Mouse (Mus musculus) kidney, postnatal 36 days (tissue): ENCODE data around the gene Fbxl18.
"Not testable (repeated sequence)": the region's sequence is repeated elsewhere in the genome, so short reads cannot be mapped to it uniquely, and the experiment has no call there.

Source experiments
- DNase-seq, 2 experiments: peaks; one replicate each; pipeline ENCODE4 v3.0.0; 2021 to 2022; ENCODE audit warnings: mixed read lengths in 2 of 2

Gene Fbxl18

GRCm38 (mm10) chr5:142869463-142869862 lies 25.8 kb downstream of the Fbxl18 start:
- no peak for DNase-seq

DNA sequence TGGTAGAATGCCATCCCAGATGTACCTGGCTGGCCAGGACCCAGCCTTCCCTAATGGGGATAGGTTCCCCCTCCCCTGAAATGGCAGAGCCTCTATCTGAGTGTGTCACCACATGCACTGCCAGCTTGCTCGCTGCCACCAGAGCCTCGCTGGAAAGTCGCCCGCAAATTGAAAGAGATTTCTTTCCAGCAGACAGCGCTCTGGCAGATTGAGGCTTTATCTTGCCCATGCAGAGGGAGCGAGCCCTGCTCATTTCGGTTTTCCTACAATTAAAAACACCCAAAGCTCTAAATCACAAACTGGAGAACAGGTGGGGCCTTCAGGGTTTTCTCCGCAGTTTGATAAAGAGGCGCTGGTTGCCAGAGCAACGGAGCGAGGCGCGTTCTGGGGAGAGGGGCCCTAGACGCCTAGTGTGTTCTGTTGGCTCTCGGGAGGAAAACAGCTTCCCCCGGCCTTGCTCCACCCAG lies 37.4 kb downstream of the Fbxl18 start:
- DNase-seq: no peak

GRCm38 (mm10) chr5:142856408-142856807 lies 38.8 kb downstream of the Fbxl18 start:
- DNase-seq: no peak

DNA sequence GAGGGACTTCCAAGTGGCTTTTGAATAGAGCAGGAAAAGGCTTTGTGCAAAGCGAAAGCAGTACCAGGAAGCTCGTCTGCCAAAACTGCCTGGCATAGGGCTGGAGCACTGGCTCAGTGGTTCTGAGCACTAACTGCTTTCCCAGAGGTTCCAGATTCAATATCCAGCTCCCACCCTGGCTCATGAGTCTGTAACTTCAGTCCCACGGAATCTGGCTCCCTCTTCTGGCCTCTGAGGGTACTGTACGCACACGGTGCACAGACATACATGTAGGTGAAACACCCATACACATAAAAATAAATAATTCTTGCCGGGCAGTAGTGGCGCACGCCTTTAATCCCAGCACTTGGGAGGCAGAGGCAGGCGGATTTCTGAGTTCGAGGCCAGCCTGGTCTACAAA lies 40.3 kb downstream of the Fbxl18 start:
- peak; percentile 35 to 72 for DNase-seq

GRCm38 (mm10) chr5:142853585-142853984 lies 41.6 kb downstream of the Fbxl18 start:
- DNase-seq: no peak

DNA sequence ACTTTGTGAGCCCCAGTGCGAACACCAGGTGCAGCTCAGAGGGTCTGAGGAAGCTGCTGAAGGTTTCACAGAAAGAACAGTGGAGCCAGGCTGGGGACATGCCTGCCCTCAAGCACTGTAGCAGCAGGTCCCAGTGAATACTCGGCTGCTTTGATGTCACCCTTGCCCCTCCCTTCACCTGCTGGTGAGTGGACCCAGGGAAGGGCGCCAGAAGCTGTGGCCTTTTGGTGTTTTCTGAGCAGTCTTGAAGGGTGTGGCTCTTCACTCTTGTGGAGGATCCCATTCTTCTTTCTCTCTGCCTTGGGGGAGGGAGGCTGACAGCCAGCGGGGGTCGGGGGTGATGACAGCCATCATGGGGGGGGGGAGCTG lies 43.6 kb downstream of the Fbxl18 start:
- no peak for DNase-seq

GRCm38 (mm10) chr5:142850916-142851680 lies 44.1 kb downstream of the Fbxl18 start:
- peak; percentile 21 to 42 for DNase-seq

DNA sequence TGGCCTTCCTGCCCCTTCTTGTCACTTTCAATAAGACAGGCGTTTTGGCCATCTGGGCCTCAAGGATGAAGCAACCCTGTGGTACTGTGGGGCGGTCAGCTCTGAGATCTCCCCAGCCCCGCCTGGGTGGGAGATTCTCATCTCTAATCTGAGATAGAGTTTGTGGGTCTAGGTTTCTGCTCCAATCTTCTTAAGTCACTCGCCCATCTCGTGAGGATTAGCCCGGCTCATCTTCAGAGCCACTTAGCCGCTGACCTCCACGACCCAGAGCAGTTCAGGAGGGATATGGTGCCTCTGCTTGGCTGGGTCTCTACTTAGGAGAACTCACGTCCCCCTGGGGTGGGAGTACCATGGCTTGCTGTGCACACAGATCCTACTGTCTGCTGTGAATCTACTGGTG lies 44.7 kb downstream of the Fbxl18 start:
- no peak for DNase-seq

DNA sequence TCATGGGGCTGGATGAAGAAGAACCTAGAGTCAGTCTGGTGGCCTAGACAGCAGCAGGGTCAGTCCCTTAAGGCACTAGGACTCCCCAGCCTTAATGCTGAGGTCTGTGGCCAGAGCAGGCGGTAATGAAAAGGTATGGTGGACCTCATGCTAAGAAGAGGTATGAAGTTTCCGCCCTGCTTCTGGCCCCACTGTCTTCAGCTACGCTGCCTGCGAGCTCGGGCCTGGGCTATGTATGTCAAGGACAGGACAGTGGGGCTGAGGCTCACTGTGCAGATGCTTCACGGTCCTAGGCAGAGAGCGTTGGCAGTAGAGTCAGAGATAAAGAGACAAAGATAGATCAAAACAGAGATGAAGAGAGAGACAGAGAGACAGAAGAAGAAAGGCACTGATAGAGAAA lies 46.3 kb downstream of the Fbxl18 start:
- DNase-seq: no peak

DNA sequence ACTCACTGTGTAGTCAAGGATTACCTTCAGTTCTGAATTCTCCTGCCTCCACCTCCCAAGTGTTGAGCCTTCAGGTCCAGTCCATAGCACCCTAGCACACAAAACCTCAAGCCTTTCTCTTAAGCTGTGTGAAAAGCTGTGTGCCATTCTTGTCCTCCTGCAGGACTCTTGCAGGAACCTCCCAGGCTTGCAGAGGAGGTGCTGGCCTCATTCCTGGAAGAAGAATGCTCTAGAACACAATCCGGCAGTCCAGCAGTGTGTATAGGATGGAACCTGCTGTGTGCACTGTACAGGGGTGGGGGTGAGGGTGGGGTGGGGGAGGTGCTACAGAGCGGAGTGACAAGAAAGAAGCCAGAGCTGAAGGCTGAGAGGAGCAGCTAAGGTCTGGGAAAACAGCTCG lies 47.1 kb downstream of the Fbxl18 start:
- no peak for DNase-seq

DNA sequence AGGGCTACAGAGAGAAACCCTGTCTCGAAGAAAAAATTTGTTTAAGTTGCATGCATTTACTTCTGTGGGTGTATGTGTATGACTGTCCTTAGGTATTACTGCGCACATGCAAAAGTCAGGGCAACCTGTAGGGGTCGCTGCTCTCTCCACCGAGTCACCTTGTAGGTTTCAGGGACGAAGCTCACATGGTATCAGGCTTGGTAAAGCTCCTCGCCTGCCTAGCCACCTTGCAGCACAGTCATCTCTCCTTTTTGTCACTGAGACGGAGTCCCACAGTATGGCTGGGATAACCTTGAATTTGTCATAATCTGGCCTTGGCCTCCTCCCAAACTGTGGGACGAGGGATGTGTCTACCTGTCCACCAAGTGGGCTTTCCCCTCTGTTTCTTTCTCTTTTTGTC lies 50.8 kb downstream of the Fbxl18 start:
- DNase-seq: peak in 1 of 2 experiments; percentile 63

GRCm38 (mm10) chr5:142842137-142842642 lies 53.0 kb downstream of the Fbxl18 start:
- DNase-seq: peak; percentile 17 to 71

- peak in 1 of 2 experiments; percentile 11 for DNase-seq
Observed at GRCm38 (mm10) chr5:142841372-142842136, 53.7 kb downstream of the Fbxl18 start.

GRCm38 (mm10) chr5:142837427-142837826 lies 57.8 kb downstream of the Fbxl18 start:
- DNase-seq: not testable (repeated sequence)

DNA sequence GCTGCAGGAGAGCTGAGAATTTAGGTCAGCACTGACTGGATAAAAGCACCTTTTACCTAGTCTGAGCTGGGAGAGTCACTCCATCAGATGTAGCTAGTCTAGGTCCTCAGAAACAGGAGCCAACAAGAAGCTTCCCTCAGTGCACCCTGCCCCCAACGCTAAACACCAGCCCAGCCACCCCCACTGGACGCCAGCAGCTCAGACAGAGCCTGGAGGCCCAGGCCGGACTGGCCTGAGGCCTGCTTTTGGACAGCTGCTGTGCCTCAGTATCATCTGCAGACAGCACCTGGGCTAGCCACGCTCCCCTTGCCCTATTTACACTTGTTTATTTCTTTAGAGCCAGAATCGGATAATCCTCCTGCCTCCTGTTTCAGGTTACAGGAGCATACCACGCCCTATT lies 58.3 kb downstream of the Fbxl18 start:
- DNase-seq: no peak

DNA sequence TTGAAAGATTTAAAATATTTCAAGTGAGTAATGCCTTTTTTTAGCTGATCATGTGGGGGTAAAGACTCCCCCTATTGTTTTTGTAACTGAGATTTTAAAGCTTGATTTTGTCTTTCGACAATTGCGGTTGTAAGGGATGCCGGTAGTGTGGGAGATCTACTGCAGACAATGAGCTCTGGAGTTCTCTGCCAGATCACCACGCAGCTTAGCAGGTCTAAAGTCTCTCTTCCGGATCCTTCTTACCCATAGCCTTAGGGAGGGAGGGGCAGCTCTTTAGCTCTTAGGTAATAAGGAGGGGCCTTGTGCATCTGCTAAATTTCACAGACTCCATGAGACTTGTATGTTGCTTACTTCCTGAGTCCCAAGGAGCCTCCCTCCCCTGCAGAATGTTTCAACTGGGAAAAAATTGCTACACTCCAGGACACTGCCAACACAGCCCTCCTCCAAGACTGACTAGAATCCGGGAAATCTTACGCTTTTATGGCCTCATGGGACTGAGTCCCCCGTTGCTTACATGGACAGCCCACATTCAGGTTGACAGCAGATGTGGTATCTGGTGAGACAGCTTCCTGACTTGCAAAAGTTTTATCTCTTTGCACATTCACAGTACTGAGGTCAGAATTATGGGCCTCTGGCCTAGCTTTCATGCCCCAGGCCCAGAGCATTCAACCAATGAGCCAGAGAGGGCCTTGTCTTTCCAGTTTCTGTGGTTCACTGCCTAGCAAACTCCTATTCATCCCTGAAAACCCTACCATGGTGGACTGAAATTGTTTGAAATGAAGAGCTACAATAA lies 61.4 kb downstream of the Fbxl18 start:
- DNase-seq: no peak

GRCm38 (mm10) chr5:142826131-142826530 lies 69.1 kb downstream of the Fbxl18 start:
- DNase-seq: peak in 1 of 2 experiments; percentile 42

DNA sequence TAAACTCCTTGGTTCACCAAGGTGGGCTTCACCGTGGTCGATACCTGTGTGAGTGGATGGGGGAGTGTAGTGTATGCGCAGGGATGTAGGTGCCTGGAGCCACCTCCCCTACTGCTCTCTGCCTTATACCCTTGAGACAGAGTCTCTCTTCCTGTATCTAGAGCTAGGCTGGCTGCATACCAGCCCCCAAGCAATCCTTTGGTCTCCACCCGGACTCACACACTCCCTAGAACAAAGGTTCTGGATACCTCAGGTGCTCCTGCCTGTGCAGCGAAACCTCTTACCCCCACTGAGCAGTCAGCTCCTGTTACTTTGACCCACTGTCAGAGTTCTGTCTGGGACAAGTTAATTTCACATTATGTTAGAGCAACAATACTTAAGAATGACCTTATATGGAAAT lies 69.6 kb downstream of the Fbxl18 start:
- peak; percentile 69 to 81 for DNase-seq

- no peak for DNase-seq
Observed at GRCm38 (mm10) chr5:142824091-142824490, 71.1 kb downstream of the Fbxl18 start.

DNA sequence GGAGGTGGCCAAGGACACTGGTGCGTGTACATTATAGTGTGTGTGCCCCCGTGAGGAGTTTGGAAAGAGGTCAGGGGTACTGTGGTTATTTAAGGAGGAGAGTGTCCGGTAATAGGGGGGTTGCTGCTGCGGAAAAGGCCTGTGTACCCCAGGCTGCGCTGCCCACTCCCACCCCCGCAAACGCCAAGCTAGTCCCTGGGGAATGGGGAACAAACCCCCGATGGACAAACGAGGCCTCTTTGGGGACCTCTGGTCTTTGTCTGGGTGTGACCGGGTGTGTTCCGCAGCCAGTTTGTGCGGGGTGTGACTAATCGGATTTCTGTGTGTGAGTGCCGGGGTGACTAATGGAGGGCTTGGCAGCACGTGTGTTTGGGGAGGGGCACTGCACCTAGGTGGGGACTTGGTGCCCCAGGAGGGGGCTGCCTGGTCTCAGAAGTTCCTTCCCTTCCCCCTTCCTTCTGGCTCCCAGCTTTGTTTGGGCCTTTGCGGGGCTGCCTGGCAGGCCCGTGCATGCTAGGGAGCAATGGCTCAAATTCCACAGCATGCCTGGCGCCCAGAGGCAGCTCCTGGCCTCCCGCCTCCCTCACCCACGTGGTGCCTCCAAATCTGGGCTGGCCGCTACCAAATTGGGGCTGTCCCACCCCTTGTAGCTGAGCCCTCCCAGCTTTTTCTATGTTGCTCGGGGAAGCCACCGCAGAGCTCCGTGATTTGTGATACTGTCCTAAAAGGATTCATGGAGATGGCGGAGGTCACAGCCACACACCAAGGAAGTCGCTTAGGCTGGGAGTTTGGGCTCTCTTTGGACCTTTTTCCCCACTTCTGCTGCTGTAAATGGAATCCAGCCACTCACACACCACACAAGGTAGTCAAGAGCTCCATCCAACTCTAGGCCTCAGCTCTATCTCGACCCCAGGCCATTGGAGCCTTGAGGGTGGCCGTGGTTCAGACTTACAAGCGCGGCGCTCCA lies 71.8 kb downstream of the Fbxl18 start:
- DNase-seq: peak; percentile 94

- peak; percentile 66 to 70 for DNase-seq
Observed at GRCm38 (mm10) chr5:142822286-142823095, 72.7 kb downstream of the Fbxl18 start.
